Mouse (Mus musculus) adrenal gland, postnatal 25 days (tissue): ENCODE results near the gene Them5. TPM values are rescaled to one million over a fixed set of nuclear protein-coding genes. Genes with fewer than 3 reads are reported as not detected.

Experiments used
- DNase-seq: peaks from one replicate; pipeline ENCODE4 v3.0.0; 2021; ENCODE audit warnings: mixed read lengths
- long read RNA-seq: library from polyadenylated mRNA; stranded (forward); transcript quantifications from one replicate; pipeline ENCODE4 v2.0.0, GENCODE M21; 2021
- total RNA-seq: library from RNA; stranded (reverse); gene quantifications from 2 replicates; pipeline ENCODE4 v1.2.3, GENCODE M21; 2021

Gene Them5
- not detected in 2 replicates for total RNA-seq
- long read RNA-seq: 0 reads

DNA sequence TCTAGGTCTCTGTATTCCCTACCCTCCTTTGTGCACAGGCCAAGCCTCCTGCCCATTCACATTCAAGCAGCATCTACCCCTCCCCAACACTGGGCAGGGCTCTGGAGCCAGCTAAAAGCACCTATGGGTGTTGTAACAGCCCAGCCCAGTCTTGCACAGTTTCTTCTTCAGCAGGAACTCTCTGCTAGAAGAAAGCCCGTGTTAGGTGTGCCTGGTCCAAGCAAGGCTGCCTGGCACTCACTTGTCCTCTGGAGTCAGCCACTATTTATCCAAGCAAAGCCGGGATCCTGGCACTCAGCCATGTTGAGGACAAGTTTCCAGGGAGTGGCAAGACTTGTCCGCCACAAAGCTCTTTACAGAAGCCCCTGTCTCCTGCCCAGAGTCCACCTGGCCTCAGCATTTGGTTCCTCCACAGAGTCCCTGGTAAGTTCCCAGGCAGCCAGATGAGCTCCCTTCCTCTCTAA lies at the start of gene Them5:
Gene Them5 (plus strand): TSS at position 141 of the 464 bp plus-strand sequence.
- DNase-seq: no peak

GRCm38 (mm10) chr3:94305457-94305856 lies 36.4 kb upstream of the Them5 start:
- DNase-seq: no peak

DNA sequence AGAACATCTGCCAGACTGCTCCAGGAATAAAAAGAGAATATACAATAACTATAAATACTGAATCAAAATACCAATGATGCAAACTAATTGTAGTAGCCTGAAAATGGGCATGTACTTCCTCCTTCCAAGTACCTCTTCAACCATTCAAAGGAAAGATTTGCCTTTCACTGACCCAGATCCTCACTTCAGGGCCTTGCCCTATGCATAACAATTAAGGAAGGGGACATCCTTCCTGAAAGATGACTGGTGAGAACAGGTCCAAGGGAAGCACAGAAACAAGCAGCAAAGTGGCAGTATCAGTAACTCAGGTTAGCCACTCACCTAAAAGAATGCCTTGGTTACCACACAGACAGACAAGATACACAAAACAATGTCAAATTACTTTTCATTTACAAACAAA lies 34.9 kb upstream of the Them5 start:
- DNase-seq: no peak

DNA sequence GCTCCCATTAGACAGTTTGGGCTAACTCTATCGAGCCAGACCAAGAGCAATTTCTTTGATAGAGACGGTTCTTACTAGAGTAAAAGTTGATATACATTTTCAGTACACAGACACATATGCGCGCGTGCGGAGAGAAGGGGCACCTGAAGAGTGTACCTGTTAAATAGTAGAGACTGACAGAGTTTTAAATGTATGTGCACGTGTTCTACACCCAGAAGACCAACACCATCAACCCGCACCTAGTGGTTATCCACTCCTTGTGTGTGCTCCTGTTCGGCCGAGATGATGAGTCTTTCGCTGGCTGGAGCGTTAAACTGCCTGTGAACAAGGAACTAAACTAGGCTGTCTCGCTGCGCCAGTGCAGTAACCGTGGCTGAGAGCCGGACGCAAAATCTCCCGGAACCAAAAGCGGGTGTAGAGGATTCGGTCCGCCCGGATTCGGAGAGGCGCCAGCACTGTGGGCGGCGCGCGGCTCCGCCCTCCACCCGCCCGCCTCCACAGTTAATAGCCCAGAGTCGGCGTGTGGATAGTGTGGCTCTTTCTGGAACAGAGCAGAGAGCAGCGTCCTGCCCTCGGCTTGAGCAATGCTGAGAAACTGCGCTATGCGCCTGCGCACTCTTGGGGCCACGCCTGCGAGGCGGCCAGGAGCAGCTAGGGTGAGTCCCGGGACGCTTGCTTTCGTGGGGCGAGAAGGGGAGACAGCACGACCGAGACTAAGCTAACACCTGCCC lies 32.1 kb upstream of the Them5 start, which contains the start of gene Them4:
Gene Them4 (plus strand): TSS at position 457 of the 731 bp plus-strand sequence.
- peak; percentile 97 for DNase-seq

GRCm38 (mm10) chr3:94310491-94310890 lies 31.4 kb upstream of the Them5 start:
- no peak for DNase-seq

DNA sequence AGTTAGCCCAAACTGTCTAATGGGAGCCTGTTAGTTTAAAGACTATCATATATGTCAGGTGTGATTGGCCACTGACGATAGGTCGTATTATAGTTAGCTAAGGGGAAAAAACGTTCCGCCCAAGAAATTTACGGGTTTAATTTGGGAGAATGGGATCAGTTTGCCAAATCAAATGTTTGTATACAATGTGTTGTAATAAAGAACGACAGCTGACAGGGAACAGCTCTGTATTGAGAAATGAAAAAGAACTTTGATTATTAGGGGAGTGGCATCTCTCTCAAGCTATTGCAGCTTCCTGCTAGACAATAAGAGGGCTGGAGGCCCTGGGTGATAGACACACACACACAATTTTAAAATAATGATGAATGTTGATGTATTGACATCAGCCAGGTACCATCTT lies 31.0 kb upstream of the Them5 start:
- DNase-seq: no peak

GRCm38 (mm10) chr3:94311376-94311775 lies 30.5 kb upstream of the Them5 start:
- no peak for DNase-seq

DNA sequence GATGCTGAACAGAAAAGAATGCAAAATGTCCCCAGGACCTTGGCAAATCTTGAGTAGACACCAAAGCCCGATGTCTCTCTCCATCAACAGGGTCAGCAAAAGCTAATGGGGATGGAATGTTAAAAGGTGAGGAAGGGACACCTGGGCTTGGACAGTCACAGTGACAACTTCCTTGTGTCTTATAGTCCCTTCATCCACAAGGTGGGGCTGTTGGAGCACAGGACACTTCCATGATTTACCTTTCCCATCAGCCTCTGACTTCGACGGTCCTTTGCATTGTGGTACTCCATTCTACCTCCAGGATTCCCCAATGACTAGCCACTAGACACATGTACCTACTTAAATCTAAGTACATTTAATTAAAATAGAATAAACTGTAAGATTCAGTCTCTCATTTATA lies 13.2 kb upstream of the Them5 start:
- no peak for DNase-seq

DNA sequence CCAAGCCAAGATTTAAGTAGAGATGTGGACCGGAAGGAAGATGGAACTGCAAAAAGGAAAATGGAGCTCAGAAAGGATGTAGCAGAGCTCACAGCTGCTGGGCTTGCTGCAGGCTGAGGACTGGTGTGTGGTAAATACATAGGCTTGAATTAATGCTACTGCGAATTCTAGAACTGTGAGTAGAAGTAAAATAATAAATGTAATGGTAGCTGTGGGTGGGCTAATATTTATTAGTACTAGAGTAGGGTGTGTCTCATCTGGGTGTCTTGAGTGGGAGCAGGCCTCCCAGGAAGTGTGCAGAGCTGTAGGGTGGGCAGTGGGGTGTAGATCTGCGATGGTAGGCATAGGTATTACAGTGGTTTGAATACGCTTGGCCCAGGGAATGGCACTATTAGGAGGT lies 7.5 kb upstream of the Them5 start:
- no peak for DNase-seq

- no peak for DNase-seq
Measured at GRCm38 (mm10) chr3:94338522-94338921, 3.4 kb upstream of the Them5 start.

- DNase-seq: no peak
Measured at GRCm38 (mm10) chr3:94342552-94342951, 653 bp downstream of the Them5 start.

DNA sequence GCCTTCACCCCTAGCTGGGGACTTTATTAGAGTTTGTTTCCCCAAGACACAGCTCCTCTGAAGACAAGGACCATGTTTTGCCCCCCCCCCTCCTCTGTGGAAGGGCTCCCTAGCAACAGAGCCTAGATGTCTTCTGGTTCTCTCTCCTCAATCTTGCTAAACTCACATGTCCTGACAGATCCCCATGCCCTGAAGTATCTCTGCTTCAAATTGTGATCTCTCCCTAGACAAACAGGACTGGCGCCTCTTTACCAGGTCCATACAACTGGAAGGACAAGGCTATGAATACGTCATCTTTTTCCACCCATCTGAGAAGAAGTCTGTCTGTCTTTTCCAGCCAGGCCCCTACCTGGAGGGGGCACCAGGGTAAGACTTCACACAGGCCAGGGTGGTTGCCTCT lies 2.3 kb downstream of the Them5 start:
- no peak for DNase-seq

GRCm38 (mm10) chr3:94344897-94345296 lies 3.0 kb downstream of the Them5 start:
- DNase-seq: no peak

DNA sequence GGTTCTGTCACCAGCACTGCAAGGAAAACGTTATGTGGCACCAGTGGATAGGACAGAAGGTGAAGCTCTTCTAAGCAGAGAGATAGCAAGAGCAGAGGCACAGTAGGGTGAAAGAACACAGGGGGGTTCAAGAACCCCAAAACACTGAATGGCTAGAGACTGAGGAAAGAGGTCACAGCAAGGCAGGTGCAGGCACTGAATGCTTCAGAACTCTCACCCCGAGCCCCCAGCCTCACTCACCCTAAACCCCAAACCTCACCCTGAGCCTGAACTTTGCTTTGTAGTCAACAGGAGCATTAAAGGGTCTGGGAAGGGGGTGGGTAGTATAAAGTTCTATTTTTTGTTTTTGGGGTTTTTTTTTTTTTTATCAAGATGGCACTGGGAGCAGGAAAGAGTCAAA lies 6.2 kb downstream of the Them5 start:
- DNase-seq: no peak

DNA sequence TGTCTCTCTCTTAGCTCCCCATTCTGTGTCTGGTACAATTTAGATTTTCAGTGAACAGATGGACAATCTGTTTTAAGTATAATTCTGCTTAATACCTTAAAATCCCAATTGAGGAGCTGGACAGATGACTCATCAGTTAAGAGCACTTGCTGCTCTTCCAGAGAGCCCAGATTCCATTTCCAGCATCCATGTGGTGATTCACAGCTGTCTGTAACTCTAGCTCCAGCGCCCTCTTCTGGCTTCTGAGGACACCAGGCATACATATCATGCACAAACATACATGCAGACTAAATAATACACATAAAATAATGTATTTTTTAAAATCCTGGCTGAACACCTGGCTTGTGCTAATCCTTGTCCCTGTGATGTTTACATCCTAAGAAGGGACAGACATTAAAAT lies 18.9 kb downstream of the Them5 start:
- peak; percentile 46 for DNase-seq

DNA sequence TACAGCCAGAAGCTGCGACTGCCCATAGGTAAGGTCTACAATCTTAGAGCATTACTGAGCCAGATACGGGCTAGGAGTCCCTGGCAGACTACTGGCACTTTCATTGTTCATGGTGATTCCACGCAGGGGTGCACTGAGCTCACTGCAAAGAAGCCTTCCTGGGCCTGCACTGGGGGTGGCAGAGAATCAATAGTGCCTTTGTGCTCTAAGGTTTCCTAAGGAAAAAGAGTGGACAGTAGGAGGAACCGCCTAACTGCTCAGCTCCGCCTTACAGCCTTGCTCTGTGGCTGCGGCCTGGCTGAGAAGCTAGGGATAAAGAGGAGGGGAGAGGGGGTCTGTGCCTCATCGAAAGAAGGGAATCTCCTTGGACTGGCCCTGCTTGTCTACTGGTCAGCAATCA lies 20.2 kb downstream of the Them5 start, which contains the start of gene C2cd4d:
Gene C2cd4d (plus strand): TSS at position 301 of the 400 bp plus-strand sequence.
- no peak for DNase-seq

DNA sequence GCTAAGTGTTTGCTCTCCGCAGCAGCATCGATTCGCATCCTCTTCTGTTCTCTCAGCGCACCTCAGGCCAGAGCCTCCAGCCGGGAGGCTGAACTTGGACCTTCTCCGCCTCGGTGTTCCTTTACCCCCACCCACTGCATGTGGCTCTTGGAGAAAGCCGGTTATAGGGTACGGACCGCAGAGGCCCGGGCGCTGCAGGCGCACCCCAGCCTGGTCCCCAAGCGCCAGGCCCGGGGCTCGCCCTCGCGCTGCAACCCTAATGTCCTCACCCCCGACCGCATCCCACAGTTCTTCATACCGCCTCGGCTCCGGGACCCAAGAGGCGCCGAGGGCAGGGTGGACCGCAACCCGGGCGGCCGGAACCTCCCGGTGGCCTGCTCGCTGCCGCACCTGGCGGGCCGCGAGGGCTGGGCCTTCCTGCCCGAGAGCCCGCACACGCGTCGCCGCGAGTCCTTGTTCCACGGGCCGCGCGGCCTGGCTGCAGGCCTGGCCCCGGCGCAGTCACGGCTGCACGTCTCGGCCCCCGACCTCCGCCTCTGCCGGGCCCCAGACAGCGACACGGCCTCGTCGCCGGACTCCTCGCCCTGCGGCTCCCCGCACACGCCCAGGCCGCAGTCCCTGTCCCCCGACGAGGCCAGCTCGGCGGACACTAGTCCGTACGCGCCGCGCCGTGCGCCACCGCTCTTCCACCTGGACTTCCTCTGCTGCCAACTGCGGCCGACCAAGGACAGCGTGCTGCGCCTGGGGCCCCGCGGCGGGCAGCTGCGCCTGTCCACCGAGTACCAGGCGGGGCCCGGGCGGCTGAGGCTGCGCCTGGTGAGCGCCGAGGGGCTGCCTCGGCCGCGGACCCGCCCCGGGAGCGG lies 21.6 kb downstream of the Them5 start:
- peak; percentile 72 for DNase-seq

- no peak for DNase-seq
Measured at GRCm38 (mm10) chr3:94364154-94364526, 22.2 kb downstream of the Them5 start.

- peak; percentile 70 for DNase-seq
Measured at GRCm38 (mm10) chr3:94366761-94367160, 24.9 kb downstream of the Them5 start.

GRCm38 (mm10) chr3:94367511-94367910 lies 25.6 kb downstream of the Them5 start:
- no peak for DNase-seq

- DNase-seq: no peak
Measured at GRCm38 (mm10) chr3:94368631-94369030, 26.7 kb downstream of the Them5 start.

GRCm38 (mm10) chr3:94369709-94370108 lies 27.8 kb downstream of the Them5 start:
- DNase-seq: no peak

GRCm38 (mm10) chr3:94371637-94372036 lies 29.7 kb downstream of the Them5 start:
- peak; percentile 94 for DNase-seq
